Mouse (Mus musculus): ENCODE results near the gene S100a1. TPM values are rescaled to one million over a fixed set of nuclear protein-coding genes. Genes with fewer than 3 reads are reported as not detected.

The S100a1 gene
- polyA plus RNA-seq (2015; fragmentation: Nextera tagmentation; extraction: Ambion mirVana): 11.2 and 14.3 TPM in 2 replicates

DNA sequence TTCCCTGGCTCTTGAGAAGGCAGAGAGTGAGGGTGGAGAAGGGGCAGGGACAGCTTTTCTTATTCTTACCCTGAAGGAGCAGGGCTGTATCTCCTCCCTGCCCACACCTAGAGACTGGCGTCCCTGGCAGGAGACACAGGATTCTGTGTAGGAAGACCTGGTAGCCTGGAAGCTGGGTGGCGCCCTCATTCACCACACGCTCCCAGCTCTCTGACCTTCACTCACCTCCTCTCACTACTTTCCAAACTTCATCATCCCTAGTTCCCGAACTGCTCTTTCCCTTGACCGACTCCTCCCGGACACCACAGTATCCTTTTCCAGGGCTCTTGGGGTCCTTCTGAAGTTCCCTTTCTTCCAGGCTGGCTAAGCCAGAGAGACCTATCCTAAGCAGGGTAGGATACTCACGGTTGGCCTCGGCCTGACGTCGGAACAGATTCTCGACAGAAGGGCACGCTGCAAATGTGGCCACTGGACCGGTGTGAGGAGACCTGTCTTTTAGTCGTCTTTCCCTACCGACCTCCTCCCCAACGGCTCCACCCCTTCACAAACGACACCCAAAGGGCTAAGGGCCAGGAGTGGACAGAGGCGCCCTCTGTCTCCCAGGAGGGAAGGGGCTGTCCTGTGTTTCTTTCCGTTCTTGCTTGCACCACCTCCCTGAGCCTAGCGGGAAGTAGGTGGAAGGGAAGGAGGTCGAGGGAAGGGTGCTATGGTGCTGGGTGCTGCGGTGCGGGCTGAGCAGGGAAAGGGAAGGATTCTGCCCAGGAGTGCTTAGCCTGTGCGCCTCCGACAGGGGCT, at the start of gene S100a1, which contains the start of gene S100a13:
S100a1 (minus strand) TSS at position 597 of the 795 bp plus-strand sequence.
S100a13 (plus strand) TSS at position 640 of the 795 bp plus-strand sequence.
- no peaks in the 10 kb centered on the region for H3K9me3 ChIP-seq (ENCODE audit: control insufficient read depth, low read length)
- peaks cover 10% of the 10 kb centered on the region for H3K27me3 ChIP-seq (replicated peaks; ENCODE audit: control insufficient read depth, insufficient read depth, low read length)
- H3K4me1 ChIP-seq (replicated peaks; ENCODE audit: control insufficient read depth, insufficient read depth, low read length): peaks cover 10% of the 10 kb centered on the region; the same call in 1 of the 2 replicates
- H3K9ac ChIP-seq (replicated peaks; ENCODE audit: low read depth, low read length): peak within 1 kb of the TSS; percentile 36; the same call in 1 of the 2 replicates
- 6% methylated on average over 25 of the region's 25 CpGs for WGBS
- H3K4me3 ChIP-seq (replicated peaks; ENCODE audit: low read length): peak within 1 kb of the TSS; percentile 26
- no peaks in the 10 kb centered on the region for H3K36me3 ChIP-seq (ENCODE audit: control insufficient read depth, insufficient read depth)
- no peak within 1 kb of the TSS for H3K27ac ChIP-seq (ENCODE audit: low read length)
- ATAC-seq: peak; percentile 16; the same call in 1 of the 2 replicates
- H3K4me2 ChIP-seq (ENCODE audit: low read length): peak within 1 kb of the TSS; percentile 57

- Histone ChIP-seq H3K9ac (replicated peaks; ENCODE audit: low read depth, low read length) (no peak within 1 kb of the TSS), H3K4me3 (replicated peaks; ENCODE audit: low read length) (no peak within 1 kb of the TSS), H3K27me3 (replicated peaks; ENCODE audit: control insufficient read depth, insufficient read depth, low read length) (no peaks in the 10 kb centered on the region), H3K4me2 (ENCODE audit: low read length) (no peak within 1 kb of the TSS), H3K9me3 (ENCODE audit: control insufficient read depth, low read length) (no peaks in the 10 kb centered on the region), H3K36me3 (ENCODE audit: control insufficient read depth, insufficient read depth) (no peaks in the 10 kb centered on the region), H3K4me1 (replicated peaks; ENCODE audit: control insufficient read depth, insufficient read depth, low read length) (no peaks in the 10 kb centered on the region), H3K27ac (ENCODE audit: low read length) (no peak within 1 kb of the TSS)
- ATAC-seq: no peak
- 84% methylated on average over 6 of the region's 6 CpGs for WGBS
Measured at GRCm38 (mm10) chr3:90560008-90560628, 45.9 kb upstream of the S100a1 start, which contains the start of gene S100a3. Gene S100a3, plus strand, starts transcription at chr3:90560578.

GRCm38 (mm10) chr3:90555954-90556353, 41.8 kb upstream of the S100a1 start:
- H3K27ac ChIP-seq (ENCODE audit: low read length): peak overlapping the region; percentile 27; the same call in 1 of the 2 replicates

GRCm38 (mm10) chr3:90552231-90552630, 38.0 kb upstream of the S100a1 start:
- Histone ChIP-seq H3K27me3 (replicated peaks; ENCODE audit: control insufficient read depth, insufficient read depth, low read length) (no peaks in the 10 kb centered on the region), H3K4me1 (replicated peaks; ENCODE audit: control insufficient read depth, insufficient read depth, low read length) (no peaks in the 10 kb centered on the region), H3K9me3 (ENCODE audit: control insufficient read depth, low read length) (no peaks in the 10 kb centered on the region), H3K36me3 (ENCODE audit: control insufficient read depth, insufficient read depth) (no peaks in the 10 kb centered on the region), H3K9ac (replicated peaks; ENCODE audit: low read depth, low read length) (no peak overlapping the region), H3K27ac (ENCODE audit: low read length) (no peak overlapping the region), H3K4me3 (replicated peaks; ENCODE audit: low read length) (no peak overlapping the region), H3K4me2 (ENCODE audit: low read length) (no peak overlapping the region)
- no peak for ATAC-seq
- 88% methylated on average over 2 of the region's 2 CpGs for WGBS

More at GRCm38 (mm10) chr3:90555954-90556353, 41.8 kb upstream of the S100a1 start:
- 10% methylated on average over 5 of the region's 5 CpGs for WGBS
- peak; percentile 95 for ATAC-seq
- Histone ChIP-seq H3K27me3 (replicated peaks; ENCODE audit: control insufficient read depth, insufficient read depth, low read length) (no peaks in the 10 kb centered on the region), H3K4me3 (replicated peaks; ENCODE audit: low read length) (no peak overlapping the region), H3K9me3 (ENCODE audit: control insufficient read depth, low read length) (no peaks in the 10 kb centered on the region), H3K4me1 (replicated peaks; ENCODE audit: control insufficient read depth, insufficient read depth, low read length) (no peaks in the 10 kb centered on the region), H3K4me2 (ENCODE audit: low read length) (no peak overlapping the region), H3K36me3 (ENCODE audit: control insufficient read depth, insufficient read depth) (no peaks in the 10 kb centered on the region), H3K9ac (replicated peaks; ENCODE audit: low read depth, low read length) (no peak overlapping the region)

GRCm38 (mm10) chr3:90550421-90550790, 36.2 kb upstream of the S100a1 start:
- no peak for ATAC-seq
- Histone ChIP-seq H3K27me3 (replicated peaks; ENCODE audit: control insufficient read depth, insufficient read depth, low read length) (no peaks in the 10 kb centered on the region), H3K9me3 (ENCODE audit: control insufficient read depth, low read length) (no peaks in the 10 kb centered on the region), H3K9ac (replicated peaks; ENCODE audit: low read depth, low read length) (no peak overlapping the region), H3K4me1 (replicated peaks; ENCODE audit: control insufficient read depth, insufficient read depth, low read length) (no peaks in the 10 kb centered on the region), H3K36me3 (ENCODE audit: control insufficient read depth, insufficient read depth) (no peaks in the 10 kb centered on the region), H3K27ac (ENCODE audit: low read length) (no peak overlapping the region), H3K4me2 (ENCODE audit: low read length) (no peak overlapping the region), H3K4me3 (replicated peaks; ENCODE audit: low read length) (no peak overlapping the region)
- WGBS: 93% methylated on average over 2 of the region's 2 CpGs

DNA sequence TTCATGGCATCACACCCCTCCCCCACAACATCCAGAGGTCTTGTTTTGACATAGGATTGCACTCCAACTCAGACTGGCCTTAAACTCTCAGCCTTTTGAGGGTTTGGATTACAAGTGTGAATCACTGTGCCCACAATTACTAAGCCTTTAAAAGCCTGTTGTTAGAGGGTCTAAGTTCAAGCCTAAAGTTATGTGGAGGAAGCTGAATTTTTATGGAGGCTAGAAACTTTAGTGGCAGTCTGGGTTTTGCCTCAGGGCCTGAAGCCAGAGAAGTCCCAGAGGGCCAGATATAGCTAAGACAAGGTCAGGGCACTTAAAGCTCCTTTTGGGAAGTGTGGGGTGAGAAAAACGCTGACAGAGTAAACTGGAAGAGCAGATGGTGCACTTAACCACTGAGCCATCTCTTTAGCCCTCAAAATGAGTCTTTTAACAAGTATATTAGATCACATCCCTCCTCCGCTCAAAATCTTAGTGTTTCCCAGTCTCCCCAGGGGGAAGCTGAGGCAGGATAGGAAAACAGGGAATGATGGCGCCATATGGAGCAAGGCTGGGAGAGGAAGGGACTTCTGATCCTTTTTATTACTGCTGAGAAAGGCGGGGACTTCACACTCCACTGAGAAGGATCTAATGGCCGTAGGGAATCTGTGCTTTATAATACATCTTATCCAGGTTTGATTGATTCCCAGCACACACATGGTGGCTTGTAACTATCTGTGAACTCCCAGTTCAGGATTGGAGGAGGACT, 35.7 kb upstream of the S100a1 start:
- Histone ChIP-seq H3K4me1 (replicated peaks; ENCODE audit: control insufficient read depth, insufficient read depth, low read length) (no peaks in the 10 kb centered on the region), H3K9ac (replicated peaks; ENCODE audit: low read depth, low read length) (no peak overlapping the region), H3K27me3 (replicated peaks; ENCODE audit: control insufficient read depth, insufficient read depth, low read length) (no peaks in the 10 kb centered on the region), H3K4me2 (ENCODE audit: low read length) (no peak overlapping the region), H3K4me3 (replicated peaks; ENCODE audit: low read length) (no peak overlapping the region), H3K36me3 (ENCODE audit: control insufficient read depth, insufficient read depth) (no peaks in the 10 kb centered on the region), H3K9me3 (ENCODE audit: control insufficient read depth, low read length) (no peaks in the 10 kb centered on the region), H3K27ac (ENCODE audit: low read length) (no peak overlapping the region)
- 74% methylated on average over 5 of the region's 5 CpGs for whole genome bisulfite sequencing
- no peak for ATAC-seq

- Histone ChIP-seq H3K27me3 (replicated peaks; ENCODE audit: control insufficient read depth, insufficient read depth, low read length) (no peaks in the 10 kb centered on the region), H3K9me3 (ENCODE audit: control insufficient read depth, low read length) (no peaks in the 10 kb centered on the region), H3K4me1 (replicated peaks; ENCODE audit: control insufficient read depth, insufficient read depth, low read length) (peaks cover 6% of the 10 kb centered on the region), H3K9ac (replicated peaks; ENCODE audit: low read depth, low read length) (peak overlapping the region; percentile 43; the same call in 1 of the 2 replicates), H3K36me3 (ENCODE audit: control insufficient read depth, insufficient read depth) (no peaks in the 10 kb centered on the region), H3K4me3 (replicated peaks; ENCODE audit: low read length) (no peak overlapping the region), H3K4me2 (ENCODE audit: low read length) (peak overlapping the region; percentile 23), H3K27ac (ENCODE audit: low read length) (no peak overlapping the region)
- ATAC-seq: peak; percentile 76
- 15% methylated on average over 4 of the region's 4 CpGs for WGBS
Measured at GRCm38 (mm10) chr3:90540904-90541303, 26.7 kb upstream of the S100a1 start.

DNA sequence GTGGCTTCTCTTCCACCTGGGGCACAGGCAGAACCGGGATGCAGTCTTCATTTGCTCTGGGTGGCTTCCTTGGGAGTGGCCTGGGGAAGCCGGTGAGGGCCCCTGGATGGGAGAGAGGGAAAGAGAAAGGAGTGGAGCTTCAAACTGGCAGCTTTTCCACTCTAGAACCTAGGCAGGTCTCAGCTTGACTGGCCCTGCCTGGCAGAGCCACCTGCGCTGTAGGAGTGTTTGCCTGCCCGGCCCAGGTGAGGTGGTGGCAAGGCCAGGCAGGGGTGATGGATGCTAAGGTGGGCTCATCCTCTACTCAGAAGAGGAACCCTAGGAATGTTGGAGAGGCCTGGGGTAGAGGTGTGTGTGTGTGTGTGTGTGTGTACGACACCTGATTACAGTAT, 23.7 kb upstream of the S100a1 start:
- Histone ChIP-seq H3K36me3 (ENCODE audit: control insufficient read depth, insufficient read depth) (no peaks in the 10 kb centered on the region), H3K4me3 (replicated peaks; ENCODE audit: low read length) (no peak overlapping the region), H3K27ac (ENCODE audit: low read length) (no peak overlapping the region), H3K27me3 (replicated peaks; ENCODE audit: control insufficient read depth, insufficient read depth, low read length) (no peaks in the 10 kb centered on the region), H3K4me1 (replicated peaks; ENCODE audit: control insufficient read depth, insufficient read depth, low read length) (peaks cover 6% of the 10 kb centered on the region), H3K9ac (replicated peaks; ENCODE audit: low read depth, low read length) (no peak overlapping the region), H3K9me3 (ENCODE audit: control insufficient read depth, low read length) (no peaks in the 10 kb centered on the region), H3K4me2 (ENCODE audit: low read length) (no peak overlapping the region)
- WGBS: 80% methylated on average over 5 of the region's 5 CpGs
- ATAC-seq: no peak
